Mouse (Mus musculus) heart, adult 2 months (tissue): ENCODE data around the gene Arhgef28. TPM values are rescaled to one million over a fixed set of nuclear protein-coding genes. Genes with fewer than 3 reads are reported as not detected.

Experiments used
- DNase-seq, 2 experiments: peaks; one replicate each; pipeline ENCODE4 v3.0.0; 2021
- H3K27ac ChIP-seq: fragments of 200-600 bp; 2 replicates; pipeline ENCODE4 v1.8.1; 2022
- H3K27me3 ChIP-seq: fragments of 200-500 bp; 2 replicates; pipeline ENCODE4 v1.6.1; 2012; ENCODE audit warnings: mild to moderate bottlenecking, low read length, inconsistent platforms, mixed read lengths; ENCODE audit not compliant: control insufficient read depth, insufficient read depth
- H3K36me3 ChIP-seq: fragments of 200-500 bp; 2 replicates; pipeline ENCODE4 v1.6.1; 2012; ENCODE audit warnings: low read length, inconsistent platforms; ENCODE audit not compliant: control insufficient read depth, insufficient read depth
- H3K4me1 ChIP-seq: fragments of 200-500 bp; 2 replicates; pipeline ENCODE4 v1.6.1; 2011; ENCODE audit warnings: low read length; ENCODE audit not compliant: control insufficient read depth, insufficient read depth
- H3K4me3 ChIP-seq: fragments of 200-600 bp; 2 replicates; pipeline ENCODE4 v1.8.1; 2022
- H3K79me2 ChIP-seq: fragments of 200-500 bp; replicated peaks from 2 replicates; pipeline ENCODE4 v1.6.1; 2012; ENCODE audit warnings: mild to moderate bottlenecking, inconsistent platforms, low read length, moderate library complexity, mixed read lengths; ENCODE audit not compliant: control insufficient read depth, insufficient read depth
- H3K9ac ChIP-seq: fragments of 200-500 bp; 2 replicates; pipeline ENCODE4 v1.6.1; 2012; ENCODE audit warnings: low read depth, mild to moderate bottlenecking, control low read depth, inconsistent platforms, low read length, mixed read lengths
- CTCF ChIP-seq: fragments of 200-600 bp; IDR thresholded peaks from 2 replicates; pipeline ENCODE4 v1.8.1; 2022; ENCODE audit warnings: antibody characterized with exemption, mild to moderate bottlenecking, moderate library complexity
- EP300 ChIP-seq: fragments of 200-500 bp; IDR thresholded peaks from 2 replicates; pipeline ENCODE4 v1.6.1; 2011; ENCODE audit warnings: low read depth, low read length, control low read depth; ENCODE audit not compliant: insufficient read depth
- POLR2A ChIP-seq: fragments of 200-500 bp; IDR thresholded peaks from 2 replicates; pipeline ENCODE4 v1.6.1; 2011; ENCODE audit warnings: mild to moderate bottlenecking, low read depth, low read length, control low read depth; ENCODE audit not compliant: insufficient read depth
- WGBS: fragments of 180-500 bp; shearing (Covaris S2); methylation state at CpG from one replicate; pipeline ENCODE4 v1.1.7; 2018; 5-methylcytosine and 5-hydroxymethylcytosine counted together
- intact Hi-C: fragments of 180-260 bp; cut with DNase I; formaldehyde crosslinking; loops from one replicate; pipeline ENCODE4 v1.15.1; 2025
- polyA plus RNA-seq: library from polyadenylated mRNA; depleted of rRNA; stranded (reverse); fragments of >200 nt; gene quantifications from 2 replicates; pipeline ENCODE4 v1.2.3, GENCODE M21; 2012
- total RNA-seq, 2 experiments: library from RNA; stranded (reverse); gene quantifications; 2 replicates each; pipeline ENCODE4 v1.2.3; 2021

Gene Arhgef28
- total and polyA plus RNA-seq, 3 experiments = 2.4 to 5.2 (median 4.6) TPM

- no peaks in the 10 kb centered on the region for H3K4me1 ChIP-seq
- TF ChIP-seq POLR2A (no peak), CTCF (no peak), EP300 (no peak)
- WGBS = 52% methylated on average over 8 of the region's 8 CpGs
- H3K9ac ChIP-seq = no peak overlapping the region
- H3K27ac ChIP-seq = no peak overlapping the region
- no peak overlapping the region for H3K4me3 ChIP-seq
- H3K36me3 ChIP-seq = no peaks in the 10 kb centered on the region
- intact Hi-C loops = no loop called here
- H3K27me3 ChIP-seq = no peaks in the 10 kb centered on the region
- DNase-seq = no peak
- H3K79me2 ChIP-seq = no peaks in the 10 kb centered on the region
Observed at GRCm38 (mm10) chr13:97928135-97928497, 278.1 kb downstream of the Arhgef28 start.

DNA sequence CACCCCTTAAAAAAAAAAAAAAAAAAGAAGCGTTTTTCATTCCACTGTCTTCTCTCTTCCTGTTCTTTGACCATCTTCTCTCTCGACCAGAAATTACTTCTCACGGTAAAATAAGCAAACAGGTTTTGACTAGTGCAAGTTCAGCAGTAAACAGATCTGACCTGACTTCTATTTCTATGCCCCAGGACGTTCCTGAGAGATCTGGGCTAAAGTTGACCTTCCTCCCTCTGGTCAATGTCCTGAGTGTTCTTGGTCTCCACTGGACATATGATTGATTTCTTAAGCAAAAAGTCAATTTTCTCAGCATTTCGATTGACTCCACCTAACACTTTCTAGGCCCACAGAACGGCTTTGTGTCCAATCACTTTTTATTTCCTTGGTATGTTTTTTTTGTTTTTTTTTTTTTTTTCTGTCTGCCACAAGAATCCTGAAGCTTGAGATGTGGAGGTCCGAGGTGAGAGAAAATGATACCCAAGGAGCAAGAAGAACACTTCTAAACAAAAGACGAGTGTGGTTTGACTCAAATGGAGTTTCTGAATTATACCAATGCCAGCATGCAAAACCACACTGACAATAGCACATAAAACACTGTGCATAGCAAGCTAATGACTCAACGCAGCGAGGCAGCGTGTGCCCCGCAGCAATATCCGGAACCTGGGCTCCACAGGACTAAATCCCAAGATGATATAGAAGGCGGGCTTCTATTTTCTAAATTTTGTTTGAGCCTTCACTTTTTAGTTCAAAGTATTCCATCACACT is 278.7 kb downstream of the Arhgef28 start:
- Histone ChIP-seq H3K79me2 (no peaks in the 10 kb centered on the region), H3K27me3 (no peaks in the 10 kb centered on the region), H3K36me3 (no peaks in the 10 kb centered on the region), H3K4me1 (no peaks in the 10 kb centered on the region), H3K9ac (no peak overlapping the region), H3K4me3 (no peak overlapping the region), H3K27ac (no peak overlapping the region)
- DNase-seq = no peak
- intact Hi-C loops = no loop called here
- 66% methylated on average over 14 of the region's 14 CpGs for WGBS
- TF ChIP-seq POLR2A (no peak), EP300 (no peak), CTCF (no peak)

DNA sequence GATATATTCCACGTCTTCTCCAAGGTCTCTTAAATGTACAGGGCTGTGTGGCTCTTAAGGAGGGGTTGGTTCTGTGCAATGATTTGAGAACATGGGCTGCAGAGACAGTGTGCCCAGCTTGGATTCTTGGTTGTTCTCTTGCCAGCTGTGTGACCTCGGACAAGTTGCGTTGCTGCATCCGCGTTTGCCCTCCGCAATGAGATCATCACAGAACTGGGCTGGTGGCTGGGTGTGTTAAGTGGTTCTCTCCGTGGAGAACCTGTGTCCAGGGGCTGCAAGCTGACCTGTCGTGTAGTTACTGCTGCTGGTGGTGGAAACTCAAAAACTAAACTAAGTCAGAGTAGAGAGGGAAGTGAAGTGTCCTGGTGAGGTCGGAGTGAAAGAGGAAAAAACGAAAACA is 279.9 kb downstream of the Arhgef28 start:
- H3K27me3 ChIP-seq = no peaks in the 10 kb centered on the region
- intact Hi-C loops = no loop called here
- no peak overlapping the region for H3K27ac ChIP-seq
- H3K9ac ChIP-seq = no peak overlapping the region
- DNase-seq = no peak
- 84% methylated on average over 10 of the region's 10 CpGs for WGBS
- H3K4me1 ChIP-seq = no peaks in the 10 kb centered on the region
- no peaks in the 10 kb centered on the region for H3K36me3 ChIP-seq
- H3K4me3 ChIP-seq = no peak overlapping the region
- no peaks in the 10 kb centered on the region for H3K79me2 ChIP-seq
- no peak for TF ChIP-seq EP300
- no peak for TF ChIP-seq POLR2A
- TF ChIP-seq CTCF = no peak

GRCm38 (mm10) chr13:97923009-97923408 is 283.2 kb downstream of the Arhgef28 start:
- H3K36me3 ChIP-seq = no peaks in the 10 kb centered on the region
- WGBS = 89% methylated on average over 5 of the region's 5 CpGs
- no peaks in the 10 kb centered on the region for H3K79me2 ChIP-seq
- intact Hi-C loops = no loop called here
- no peak for DNase-seq
- H3K27ac ChIP-seq = no peak overlapping the region
- H3K27me3 ChIP-seq = no peaks in the 10 kb centered on the region
- no peaks in the 10 kb centered on the region for H3K4me1 ChIP-seq
- H3K4me3 ChIP-seq = no peak overlapping the region
- TF ChIP-seq CTCF (no peak), EP300 (no peak), POLR2A (no peak)
- no peak overlapping the region for H3K9ac ChIP-seq

DNA sequence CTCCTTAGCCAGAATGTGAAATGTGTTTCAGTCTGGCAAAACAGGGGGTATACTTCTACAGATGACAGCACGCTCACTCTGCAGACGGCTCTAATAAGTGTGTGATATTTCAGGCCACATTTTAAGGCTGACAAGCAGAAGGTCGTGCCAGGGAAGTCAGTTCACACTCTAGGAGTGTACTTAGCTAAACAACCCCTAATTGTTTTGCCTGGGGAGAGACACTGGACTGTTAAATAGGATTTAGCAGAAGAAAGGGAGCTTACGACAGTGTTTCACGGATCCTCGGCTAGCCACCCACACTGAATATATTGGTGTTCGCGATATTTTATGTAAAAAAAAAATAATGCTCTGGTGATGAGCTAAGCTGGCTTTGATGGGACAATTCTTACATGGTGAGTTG is 286.6 kb downstream of the Arhgef28 start:
- DNase-seq = no peak
- peaks cover 2% of the 10 kb centered on the region for H3K4me1 ChIP-seq
- no peak overlapping the region for H3K4me3 ChIP-seq
- H3K27ac ChIP-seq = no peak overlapping the region
- H3K79me2 ChIP-seq = no peaks in the 10 kb centered on the region
- WGBS = 76% methylated on average over 8 of the region's 8 CpGs
- TF ChIP-seq EP300 (no peak), CTCF (no peak), POLR2A (no peak)
- no peak overlapping the region for H3K9ac ChIP-seq
- intact Hi-C loops = loop anchor here (5.0 kb wide), 1 partner anchor 62 kb away; no protein-coding TSS in a partner anchor
- H3K27me3 ChIP-seq = no peaks in the 10 kb centered on the region
- H3K36me3 ChIP-seq = no peaks in the 10 kb centered on the region

GRCm38 (mm10) chr13:97918117-97918900 is 287.9 kb downstream of the Arhgef28 start:
- Histone ChIP-seq H3K36me3 (no peaks in the 10 kb centered on the region), H3K27me3 (no peaks in the 10 kb centered on the region), H3K4me3 (no peak overlapping the region), H3K9ac (no peak overlapping the region), H3K79me2 (no peaks in the 10 kb centered on the region), H3K27ac (no peak overlapping the region), H3K4me1 (peaks cover 2% of the 10 kb centered on the region)
- WGBS = 88% methylated on average over 12 of the region's 12 CpGs
- no peak for DNase-seq
- no peak for TF ChIP-seq CTCF
- no peak for TF ChIP-seq POLR2A
- TF ChIP-seq EP300 = no peak
- intact Hi-C loops = loop anchor here (5.0 kb wide), 1 partner anchor 61 kb away; no protein-coding TSS in a partner anchor
